Mouse (Mus musculus): ENCODE measurements around the gene Pgbd1. TPM values are rescaled to one million over a fixed set of nuclear protein-coding genes. Genes with fewer than 3 reads are reported as not detected.

Pgbd1 gene
- total RNA-seq, 1 experiment, result 1.2 TPM

- Histone ChIP-seq H3K9me3 (ENCODE audit: control insufficient read depth, insufficient read depth, low read depth, low read length) (no peaks in the 10 kb centered on the region), H3K9ac (ENCODE audit: insufficient read depth, low read depth, low read length, poor library complexity, severe bottlenecking) (no peak overlapping the region), H3K4me1 (ENCODE audit: control insufficient read depth in 2 of 2, insufficient read depth in 2 of 2, low read length in 2 of 2, poor library complexity in 1 of 2) (no peaks in the 10 kb centered on the region), H3K27ac (ENCODE audit: insufficient read depth, low read depth, low read length, poor library complexity, severe bottlenecking) (no peak overlapping the region), H3K4me3 (ENCODE audit: insufficient read depth in 1 of 2, low read depth in 1 of 2, low read length in 2 of 2, poor library complexity in 1 of 2, severe bottlenecking in 1 of 2) (no peak overlapping the region), H3K36me3 (ENCODE audit: control insufficient read depth, insufficient read depth, low read length, poor library complexity, severe bottlenecking) (no peaks in the 10 kb centered on the region)
- in situ Hi-C loops (cut with MboI; ENCODE audit: low sequenced_read_pairs in 2 of 2, unreplicated experiment in 2 of 2), result no loop called here
- no peak for DNase-seq (ENCODE audit: low read depth, low spot score)
- no peak for TF ChIP-seq MAFK (IDR thresholded peaks at IDR 0.05; ENCODE audit: insufficient read depth, low read depth, low read length)
- no peak for TF ChIP-seq HCFC1 (IDR thresholded peaks at IDR 0.05; ENCODE audit: borderline replicate concordance, insufficient read depth, low read length)
- TF ChIP-seq ZC3H11A (IDR thresholded peaks at IDR 0.05; ENCODE audit: borderline replicate concordance, low read depth, low read length), result no peak
- TF ChIP-seq CHD2 (IDR thresholded peaks at IDR 0.05; ENCODE audit: low read depth, low read length), result no peak
- TF ChIP-seq ZNF384 (IDR thresholded peaks at IDR 0.05; ENCODE audit: low read depth, low read length), result no peak
Observed at GRCm38 (mm10) chr13:21423301-21423700, 17.6 kb downstream of the Pgbd1 start.

GRCm38 (mm10) chr13:21418865-21419264 is 22.0 kb downstream of the Pgbd1 start:
- Histone ChIP-seq H3K4me1 (ENCODE audit: control insufficient read depth in 2 of 2, insufficient read depth in 2 of 2, low read length in 2 of 2, poor library complexity in 1 of 2) (no peaks in the 10 kb centered on the region), H3K36me3 (ENCODE audit: control insufficient read depth, insufficient read depth, low read length, poor library complexity, severe bottlenecking) (no peaks in the 10 kb centered on the region), H3K27ac (ENCODE audit: insufficient read depth, low read depth, low read length, poor library complexity, severe bottlenecking) (no peak overlapping the region), H3K4me3 (ENCODE audit: insufficient read depth in 1 of 2, low read depth in 1 of 2, low read length in 2 of 2, poor library complexity in 1 of 2, severe bottlenecking in 1 of 2) (no peak overlapping the region), H3K9me3 (ENCODE audit: control insufficient read depth, insufficient read depth, low read depth, low read length) (no peaks in the 10 kb centered on the region), H3K9ac (ENCODE audit: insufficient read depth, low read depth, low read length, poor library complexity, severe bottlenecking) (no peak overlapping the region)
- no peak for DNase-seq (ENCODE audit: low read depth, low spot score)
- TF ChIP-seq MAFK (IDR thresholded peaks at IDR 0.05; ENCODE audit: insufficient read depth, low read depth, low read length) (no peak), ZC3H11A (IDR thresholded peaks at IDR 0.05; ENCODE audit: borderline replicate concordance, low read depth, low read length) (no peak), HCFC1 (IDR thresholded peaks at IDR 0.05; ENCODE audit: borderline replicate concordance, insufficient read depth, low read length) (no peak), ZNF384 (IDR thresholded peaks at IDR 0.05; ENCODE audit: low read depth, low read length) (no peak), CHD2 (IDR thresholded peaks at IDR 0.05; ENCODE audit: low read depth, low read length) (no peak)
- in situ Hi-C loops (cut with MboI; ENCODE audit: low sequenced_read_pairs in 2 of 2, unreplicated experiment in 2 of 2), result no loop called here

GRCm38 (mm10) chr13:21417298-21418010 is 23.4 kb downstream of the Pgbd1 start:
- Histone ChIP-seq H3K4me3 (ENCODE audit: insufficient read depth in 1 of 2, low read depth in 1 of 2, low read length in 2 of 2, poor library complexity in 1 of 2, severe bottlenecking in 1 of 2) (no peak overlapping the region), H3K9me3 (ENCODE audit: control insufficient read depth, insufficient read depth, low read depth, low read length) (no peaks in the 10 kb centered on the region), H3K9ac (ENCODE audit: insufficient read depth, low read depth, low read length, poor library complexity, severe bottlenecking) (no peak overlapping the region), H3K27ac (ENCODE audit: insufficient read depth, low read depth, low read length, poor library complexity, severe bottlenecking) (no peak overlapping the region), H3K4me1 (ENCODE audit: control insufficient read depth in 2 of 2, insufficient read depth in 2 of 2, low read length in 2 of 2, poor library complexity in 1 of 2) (no peaks in the 10 kb centered on the region; a peak in 1 of 4 replicates), H3K36me3 (ENCODE audit: control insufficient read depth, insufficient read depth, low read length, poor library complexity, severe bottlenecking) (no peaks in the 10 kb centered on the region)
- TF ChIP-seq MAFK (IDR thresholded peaks at IDR 0.05; ENCODE audit: insufficient read depth, low read depth, low read length) (no peak), ZC3H11A (IDR thresholded peaks at IDR 0.05; ENCODE audit: borderline replicate concordance, low read depth, low read length) (no peak), ZNF384 (IDR thresholded peaks at IDR 0.05; ENCODE audit: low read depth, low read length) (no peak), CHD2 (IDR thresholded peaks at IDR 0.05; ENCODE audit: low read depth, low read length) (no peak), HCFC1 (IDR thresholded peaks at IDR 0.05; ENCODE audit: borderline replicate concordance, insufficient read depth, low read length) (no peak)
- in situ Hi-C loops (cut with MboI; ENCODE audit: low sequenced_read_pairs in 2 of 2, unreplicated experiment in 2 of 2), result no loop called here
- DNase-seq (ENCODE audit: low read depth, low spot score), result no peak

- in situ Hi-C loops (cut with MboI; ENCODE audit: low sequenced_read_pairs in 2 of 2, unreplicated experiment in 2 of 2), result no loop called here
- DNase-seq (ENCODE audit: low read depth, low spot score), result no peak
- Histone ChIP-seq H3K9me3 (ENCODE audit: control insufficient read depth, insufficient read depth, low read depth, low read length) (no peaks in the 10 kb centered on the region), H3K9ac (ENCODE audit: insufficient read depth, low read depth, low read length, poor library complexity, severe bottlenecking) (no peak overlapping the region), H3K4me3 (ENCODE audit: insufficient read depth in 1 of 2, low read depth in 1 of 2, low read length in 2 of 2, poor library complexity in 1 of 2, severe bottlenecking in 1 of 2) (no peak overlapping the region), H3K4me1 (ENCODE audit: control insufficient read depth in 2 of 2, insufficient read depth in 2 of 2, low read length in 2 of 2, poor library complexity in 1 of 2) (no peaks in the 10 kb centered on the region; a peak in 1 of 4 replicates), H3K27ac (ENCODE audit: insufficient read depth, low read depth, low read length, poor library complexity, severe bottlenecking) (no peak overlapping the region), H3K36me3 (ENCODE audit: control insufficient read depth, insufficient read depth, low read length, poor library complexity, severe bottlenecking) (no peaks in the 10 kb centered on the region)
- TF ChIP-seq HCFC1 (IDR thresholded peaks at IDR 0.05; ENCODE audit: borderline replicate concordance, insufficient read depth, low read length) (no peak), MAFK (IDR thresholded peaks at IDR 0.05; ENCODE audit: insufficient read depth, low read depth, low read length) (no peak), CHD2 (IDR thresholded peaks at IDR 0.05; ENCODE audit: low read depth, low read length) (no peak), ZC3H11A (IDR thresholded peaks at IDR 0.05; ENCODE audit: borderline replicate concordance, low read depth, low read length) (no peak), ZNF384 (IDR thresholded peaks at IDR 0.05; ENCODE audit: low read depth, low read length) (no peak)
Observed at GRCm38 (mm10) chr13:21415750-21416149, 25.1 kb downstream of the Pgbd1 start.

Measured in ES-E14 (cell line).